Mouse (Mus musculus): ENCODE results near the gene Rbm42. TPM values are rescaled to one million over a fixed set of nuclear protein-coding genes. Genes with fewer than 3 reads are reported as not detected.

Rbm42 gene
- polyA plus RNA-seq, 1 experiment from 2014 or later: 140 TPM

- Histone ChIP-seq H3K27me3 (peaks cover 83% of the 10 kb centered on the region), H3K4me3 (no peak overlapping the region), H3K9ac (no peak overlapping the region), H3K4me2 (no peak overlapping the region), H3K36me3 (peaks cover 17% of the 10 kb centered on the region), H3K9me3 (no peaks in the 10 kb centered on the region), H3K27ac (no peak overlapping the region), H3K4me1 (replicated peaks) (peaks cover 5% of the 10 kb centered on the region)
- WGBS: 32% methylated on average over 11 of the region's 11 CpGs
- no peak for ATAC-seq (ENCODE audit: low FRiP score)
Observed at GRCm38 (mm10) chr7:30636395-30636794, 13.7 kb downstream of the Rbm42 start.

DNA sequence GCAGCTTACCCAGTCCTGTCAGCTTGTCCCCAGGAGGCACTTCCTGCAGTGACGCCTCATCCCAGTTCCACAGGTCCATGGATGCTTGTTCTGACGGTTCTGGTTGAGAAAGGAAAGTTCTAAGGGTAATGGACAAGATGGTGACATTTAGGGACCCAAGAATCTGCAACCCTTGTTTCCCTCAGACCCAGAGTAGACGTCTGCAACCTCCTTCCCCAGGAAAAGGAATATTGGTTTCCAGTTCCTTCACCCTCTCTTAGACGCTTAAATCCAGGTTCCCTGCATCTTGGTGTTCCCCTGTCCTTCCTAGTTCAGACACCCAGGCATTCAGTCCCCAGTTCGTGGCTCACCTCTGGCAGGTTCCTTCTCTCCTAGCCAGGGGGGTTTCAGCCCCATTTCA, 14.4 kb downstream of the Rbm42 start, which contains the start of gene Etv2:
Gene Etv2, minus strand, starts transcription at position 101 of the 400 bp plus-strand sequence.
- Histone ChIP-seq H3K27me3 (peaks cover 89% of the 10 kb centered on the region), H3K27ac (no peak within 1 kb of the TSS), H3K4me3 (peak within 1 kb of the TSS; percentile 22), H3K9me3 (no peaks in the 10 kb centered on the region), H3K4me2 (no peak within 1 kb of the TSS), H3K36me3 (peaks cover 11% of the 10 kb centered on the region), H3K9ac (no peak within 1 kb of the TSS), H3K4me1 (replicated peaks) (peaks cover 5% of the 10 kb centered on the region)
- no peak for ATAC-seq (ENCODE audit: low FRiP score)
- 2% methylated on average over 5 of the region's 5 CpGs for WGBS

DNA sequence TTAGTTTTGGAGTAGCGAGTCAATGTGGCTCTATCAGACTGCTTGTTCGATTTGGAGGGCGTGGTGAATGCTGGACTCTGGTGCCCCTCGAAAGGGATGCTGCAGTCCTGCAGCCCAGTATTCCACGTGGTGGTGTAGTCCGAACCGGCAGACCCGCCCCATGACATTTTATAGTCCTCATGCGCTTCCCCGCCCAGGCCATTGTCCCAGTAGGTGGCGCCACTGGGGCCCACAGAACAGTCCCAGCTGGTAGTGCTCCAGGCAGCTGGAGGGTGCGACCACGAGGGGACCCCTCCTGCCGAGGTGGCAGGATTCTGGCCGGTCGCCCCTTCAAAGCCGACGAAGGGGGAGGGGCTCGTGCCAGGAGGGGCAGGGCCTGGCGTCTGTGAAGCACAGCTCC, 15.5 kb downstream of the Rbm42 start:
- Histone ChIP-seq H3K4me1 (replicated peaks) (peaks cover 5% of the 10 kb centered on the region), H3K4me3 (peak overlapping the region; percentile 22), H3K9ac (no peak overlapping the region), H3K36me3 (no peaks in the 10 kb centered on the region), H3K4me2 (no peak overlapping the region), H3K27me3 (peaks cover 94% of the 10 kb centered on the region), H3K9me3 (no peaks in the 10 kb centered on the region), H3K27ac (no peak overlapping the region)
- under 1% methylated on average over 20 of the region's 20 CpGs for WGBS
- no peak for ATAC-seq (ENCODE audit: low FRiP score)

- Histone ChIP-seq H3K36me3 (no peaks in the 10 kb centered on the region), H3K9ac (no peak overlapping the region), H3K27ac (no peak overlapping the region), H3K4me1 (replicated peaks) (peaks cover 5% of the 10 kb centered on the region), H3K27me3 (peaks cover 97% of the 10 kb centered on the region), H3K4me3 (0 out of 2 replicates have a peak overlapping the region, but pooled peaks have one; percentile 1), H3K4me2 (no peak overlapping the region), H3K9me3 (no peaks in the 10 kb centered on the region)
- 6% methylated on average over 27 of the region's 27 CpGs for WGBS
- ATAC-seq (ENCODE audit: low FRiP score): no peak
Observed at GRCm38 (mm10) chr7:30633762-30634412, 16.2 kb downstream of the Rbm42 start.

GRCm38 (mm10) chr7:30629013-30629412, 21.1 kb downstream of the Rbm42 start:
- H3K9ac ChIP-seq: no peak overlapping the region
- H3K4me3 ChIP-seq: no peak overlapping the region
- no peak overlapping the region for H3K27ac ChIP-seq
- no peak for ATAC-seq (ENCODE audit: low FRiP score)
- H3K27me3 ChIP-seq: peaks cover 57% of the 10 kb centered on the region
- H3K4me2 ChIP-seq: no peak overlapping the region
- peaks cover 5% of the 10 kb centered on the region for H3K36me3 ChIP-seq
- H3K9me3 ChIP-seq: no peaks in the 10 kb centered on the region
- peaks cover 14% of the 10 kb centered on the region for H3K4me1 ChIP-seq (replicated peaks)

GRCm38 (mm10) chr7:30626647-30627046, 23.5 kb downstream of the Rbm42 start:
- no peak overlapping the region for H3K9ac ChIP-seq
- WGBS: 86% methylated on average over 5 of the region's 5 CpGs
- H3K4me2 ChIP-seq: peak overlapping the region; percentile 86
- peaks cover 34% of the 10 kb centered on the region for H3K27me3 ChIP-seq
- no peak overlapping the region for H3K4me3 ChIP-seq
- H3K36me3 ChIP-seq: peaks cover 28% of the 10 kb centered on the region
- H3K4me1 ChIP-seq (replicated peaks): peaks cover 14% of the 10 kb centered on the region
- ATAC-seq (ENCODE audit: low FRiP score): no peak
- H3K27ac ChIP-seq: no peak overlapping the region
- no peaks in the 10 kb centered on the region for H3K9me3 ChIP-seq

- H3K4me3 ChIP-seq: peak within 1 kb of the TSS; percentile 85
- no peaks in the 10 kb centered on the region for H3K9me3 ChIP-seq
- WGBS: 2% methylated on average over 44 of the region's 44 CpGs
- H3K27me3 ChIP-seq: peaks cover 25% of the 10 kb centered on the region
- peak within 1 kb of the TSS; percentile 69 for H3K27ac ChIP-seq
- H3K4me1 ChIP-seq (replicated peaks): peaks cover 14% of the 10 kb centered on the region
- peak within 1 kb of the TSS; percentile 86 for H3K4me2 ChIP-seq
- H3K9ac ChIP-seq: peak within 1 kb of the TSS; percentile 85
- peak; percentile 93 for ATAC-seq (ENCODE audit: low FRiP score)
- peaks cover 33% of the 10 kb centered on the region for H3K36me3 ChIP-seq
Observed at GRCm38 (mm10) chr7:30625530-30626384, 24.4 kb downstream of the Rbm42 start, which contains the start of gene Cox6b1. TSS of gene Cox6b1 (minus strand) at chr7:30626151.

GRCm38 (mm10) chr7:30619202-30619601, 30.9 kb downstream of the Rbm42 start:
- H3K4me3 ChIP-seq: no peak overlapping the region

DNA sequence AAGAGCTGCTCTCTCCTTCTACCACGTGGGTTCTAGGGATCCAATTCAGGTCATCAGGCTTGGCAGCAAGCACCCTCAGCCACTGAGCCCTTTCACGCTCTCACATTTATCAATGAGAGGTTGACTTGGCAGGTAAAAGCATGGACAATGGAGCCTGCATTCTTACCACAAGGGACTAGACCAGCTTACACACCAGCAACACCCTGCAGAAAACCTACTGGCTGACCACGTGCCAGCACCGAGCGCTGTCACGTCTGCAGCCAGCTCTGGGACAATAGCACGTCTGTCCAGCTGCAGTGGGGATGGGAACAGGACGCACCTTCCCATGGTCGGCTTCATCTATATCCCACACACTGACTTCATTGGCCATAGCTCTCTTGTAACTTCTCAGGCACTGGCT, 31.5 kb downstream of the Rbm42 start:
- H3K4me1 ChIP-seq (replicated peaks): no peaks in the 10 kb centered on the region; the same call in 1 of the 2 replicates
- 96% methylated on average over 9 of the region's 9 CpGs for WGBS
- no peak overlapping the region for H3K4me3 ChIP-seq
- H3K4me2 ChIP-seq: no peak overlapping the region
- H3K27me3 ChIP-seq: no peaks in the 10 kb centered on the region
- H3K36me3 ChIP-seq: peaks cover 73% of the 10 kb centered on the region
- no peak overlapping the region for H3K9ac ChIP-seq
- no peak overlapping the region for H3K27ac ChIP-seq
- no peak for ATAC-seq (ENCODE audit: low FRiP score)
- no peaks in the 10 kb centered on the region for H3K9me3 ChIP-seq

More at GRCm38 (mm10) chr7:30619202-30619601, 30.9 kb downstream of the Rbm42 start:
- ATAC-seq (ENCODE audit: low FRiP score): no peak
- WGBS: 87% methylated on average over 3 of the region's 3 CpGs
- Histone ChIP-seq H3K36me3 (peaks cover 79% of the 10 kb centered on the region), H3K4me1 (replicated peaks) (peaks cover under 1% of the 10 kb centered on the region; the same call in 1 of the 2 replicates), H3K9me3 (no peaks in the 10 kb centered on the region), H3K4me2 (no peak overlapping the region), H3K27me3 (no peaks in the 10 kb centered on the region), H3K9ac (no peak overlapping the region), H3K27ac (no peak overlapping the region)

DNA sequence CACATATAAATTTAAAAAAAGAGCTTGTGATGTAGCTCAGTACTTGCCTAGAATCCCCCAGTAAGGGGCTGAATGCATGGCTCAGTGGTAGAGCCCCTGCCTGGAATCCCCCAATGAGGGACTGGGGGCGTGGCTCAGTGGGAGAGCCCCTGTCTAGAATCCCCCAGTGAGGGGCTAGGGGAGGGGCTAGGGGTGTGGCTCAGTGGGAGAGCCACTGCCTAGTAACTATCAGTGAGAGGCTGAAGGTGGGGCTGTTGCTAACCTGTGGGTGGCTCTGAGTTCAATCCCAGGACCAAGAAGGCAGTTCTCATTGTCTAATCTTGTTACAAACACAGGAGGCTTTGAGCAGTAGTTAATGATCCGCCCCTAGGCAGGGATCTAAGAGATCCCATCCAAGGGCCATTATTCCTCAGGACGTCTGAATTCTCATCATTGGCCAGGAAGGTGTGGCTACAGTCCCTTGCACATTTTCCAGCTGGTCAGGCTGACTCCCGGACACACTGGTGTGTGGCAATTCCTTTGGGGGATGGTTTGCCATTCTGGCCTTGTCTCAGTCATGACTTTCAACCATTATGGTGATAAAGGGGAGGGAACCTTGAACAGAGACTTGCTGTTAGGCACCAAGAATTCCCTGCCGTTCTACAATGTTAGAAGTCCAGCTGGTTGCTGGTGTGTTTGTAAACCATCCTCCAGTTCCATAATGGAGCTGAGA, 34.9 kb downstream of the Rbm42 start:
- Histone ChIP-seq H3K9ac (no peak overlapping the region), H3K4me3 (no peak overlapping the region), H3K9me3 (no peaks in the 10 kb centered on the region), H3K36me3 (peaks cover 48% of the 10 kb centered on the region), H3K4me1 (replicated peaks) (no peaks in the 10 kb centered on the region), H3K4me2 (no peak overlapping the region), H3K27me3 (no peaks in the 10 kb centered on the region), H3K27ac (no peak overlapping the region)
- ATAC-seq (ENCODE audit: low FRiP score): 0 out of 2 replicates have a peak, but pooled peaks have one; percentile 44
- WGBS: 54% methylated on average over 5 of the region's 5 CpGs

- no peak for ATAC-seq (ENCODE audit: low FRiP score)
- Histone ChIP-seq H3K9ac (no peak overlapping the region), H3K4me3 (no peak overlapping the region), H3K27ac (no peak overlapping the region), H3K4me2 (no peak overlapping the region), H3K9me3 (no peaks in the 10 kb centered on the region), H3K36me3 (peaks cover 46% of the 10 kb centered on the region), H3K27me3 (no peaks in the 10 kb centered on the region), H3K4me1 (replicated peaks) (no peaks in the 10 kb centered on the region)
- WGBS: 88% methylated on average over 2 of the region's 2 CpGs
Observed at GRCm38 (mm10) chr7:30614454-30614853, 35.7 kb downstream of the Rbm42 start.

DNA sequence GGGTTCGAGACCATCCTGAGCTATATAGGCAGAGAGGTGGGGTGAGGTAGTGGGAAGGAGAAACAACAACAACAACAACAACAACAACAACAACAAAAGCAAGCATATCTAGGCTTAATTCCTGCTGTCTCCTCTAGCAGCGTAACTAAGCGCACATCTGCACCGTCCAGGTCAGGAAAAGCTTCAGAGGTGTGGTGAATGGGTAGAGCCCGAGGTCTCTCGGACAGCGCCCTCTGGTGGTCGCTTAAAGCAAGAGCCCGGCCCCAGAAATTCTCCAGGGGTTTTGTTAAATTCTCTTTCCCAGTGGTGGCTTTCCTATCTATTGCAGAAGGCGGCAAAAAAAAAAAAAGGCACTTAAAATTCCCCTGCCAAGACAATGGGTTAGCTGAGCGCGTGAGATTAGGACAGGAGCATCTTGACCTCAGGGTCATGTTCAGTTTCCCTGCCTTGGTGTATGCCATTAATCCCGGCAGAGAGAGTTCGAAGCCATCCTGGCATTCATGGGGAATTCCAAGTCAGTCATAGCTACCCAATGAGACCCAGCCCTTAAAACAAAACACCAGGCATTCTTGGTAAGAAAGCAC, 36.5 kb downstream of the Rbm42 start:
- ATAC-seq (ENCODE audit: low FRiP score): no peak
- H3K4me2 ChIP-seq: no peak overlapping the region
- WGBS: 22% methylated on average over 14 of the region's 14 CpGs

More for the DNA sequence above, 36.5 kb downstream of the Rbm42 start:
- peaks cover 37% of the 10 kb centered on the region for H3K36me3 ChIP-seq
- H3K4me3 ChIP-seq: no peak overlapping the region
- no peaks in the 10 kb centered on the region for H3K27me3 ChIP-seq
- no peak overlapping the region for H3K27ac ChIP-seq
- no peaks in the 10 kb centered on the region for H3K4me1 ChIP-seq (replicated peaks)
- H3K9me3 ChIP-seq: no peaks in the 10 kb centered on the region
- H3K9ac ChIP-seq: no peak overlapping the region
